Mouse (Mus musculus): ENCODE data around the gene Wfdc3. TPM values are rescaled to one million over a fixed set of nuclear protein-coding genes. Genes with fewer than 3 reads are reported as not detected.

The Wfdc3 gene
- polyA plus RNA-seq, 1 experiment from 2014 or later = 0.87 TPM

GRCm38 (mm10) chr2:164773229-164773988 lies 27.7 kb upstream of the Wfdc3 start:
- peaks cover 21% of the 10 kb centered on the region for H3K36me3 ChIP-seq
- H3K9me3 ChIP-seq = no peaks in the 10 kb centered on the region
- ATAC-seq (ENCODE audit: low FRiP score, low read depth) = no peak
- no peak overlapping the region for H3K9ac ChIP-seq
- H3K4me1 ChIP-seq = peaks cover 26% of the 10 kb centered on the region
- H3K4me2 ChIP-seq (replicated peaks) = no peak overlapping the region
- H3K27me3 ChIP-seq = 0 out of 2 replicates have a peak, but pooled peaks cover 6% of the 10 kb centered on the region
- 77% methylated on average over 14 of the region's 14 CpGs for WGBS
- no peak overlapping the region for H3K27ac ChIP-seq
- H3K4me3 ChIP-seq = no peak overlapping the region

GRCm38 (mm10) chr2:164771123-164771522 lies 25.4 kb upstream of the Wfdc3 start:
- 81% methylated on average over 8 of the region's 8 CpGs for whole genome bisulfite sequencing
- Histone ChIP-seq H3K9ac (peak overlapping the region; percentile 89), H3K4me3 (peak overlapping the region; percentile 95), H3K4me1 (peaks cover 34% of the 10 kb centered on the region), H3K27me3 (no peaks in the 10 kb centered on the region), H3K4me2 (replicated peaks) (peak overlapping the region; percentile 93), H3K36me3 (peaks cover 44% of the 10 kb centered on the region), H3K9me3 (no peaks in the 10 kb centered on the region), H3K27ac (no peak overlapping the region)
- ATAC-seq (ENCODE audit: low FRiP score, low read depth) = no peak

- ATAC-seq (ENCODE audit: low FRiP score, low read depth) = no peak
- Histone ChIP-seq H3K9me3 (no peaks in the 10 kb centered on the region), H3K36me3 (peaks cover 52% of the 10 kb centered on the region)
These were observed 24.5 kb upstream of the Wfdc3 start for GRCm38 (mm10) chr2:164770279-164770678.

GRCm38 (mm10) chr2:164769258-164770037 lies 23.7 kb upstream of the Wfdc3 start, which contains the start of gene Ube2c:
Ube2c (plus strand) TSS chr2:164769898.
- peak within 1 kb of the TSS; percentile 93 for H3K4me2 ChIP-seq (replicated peaks)
- peak within 1 kb of the TSS; percentile 65; the same call in 1 of the 2 replicates for H3K27ac ChIP-seq
- peaks cover 60% of the 10 kb centered on the region for H3K36me3 ChIP-seq
- ATAC-seq (ENCODE audit: low FRiP score, low read depth) = peak; percentile 99
- peak within 1 kb of the TSS; percentile 89 for H3K9ac ChIP-seq
- H3K27me3 ChIP-seq = no peaks in the 10 kb centered on the region
- H3K4me3 ChIP-seq = peak within 1 kb of the TSS; percentile 95
- 2% methylated on average over 53 of the region's 53 CpGs for whole genome bisulfite sequencing
- peaks cover 34% of the 10 kb centered on the region for H3K4me1 ChIP-seq
- H3K9me3 ChIP-seq = no peaks in the 10 kb centered on the region

More at GRCm38 (mm10) chr2:164770279-164770678, 24.5 kb upstream of the Wfdc3 start:
- H3K27me3 ChIP-seq = no peaks in the 10 kb centered on the region
- peak overlapping the region; percentile 95 for H3K4me3 ChIP-seq
- peak overlapping the region; percentile 44; the same call in 1 of the 2 replicates for H3K27ac ChIP-seq
- H3K9ac ChIP-seq = peak overlapping the region; percentile 89
- peaks cover 34% of the 10 kb centered on the region for H3K4me1 ChIP-seq
- 2% methylated on average over 15 of the region's 15 CpGs for WGBS
- H3K4me2 ChIP-seq (replicated peaks) = peak overlapping the region; percentile 93

GRCm38 (mm10) chr2:164767812-164768540 lies 22.2 kb upstream of the Wfdc3 start:
- 88% methylated on average over 15 of the region's 15 CpGs for WGBS
- no peak for ATAC-seq (ENCODE audit: low FRiP score, low read depth)
- Histone ChIP-seq H3K4me3 (no peak overlapping the region), H3K9me3 (no peaks in the 10 kb centered on the region), H3K27ac (no peak overlapping the region), H3K4me2 (replicated peaks) (no peak overlapping the region), H3K9ac (no peak overlapping the region), H3K4me1 (peaks cover 34% of the 10 kb centered on the region), H3K36me3 (peaks cover 66% of the 10 kb centered on the region), H3K27me3 (no peaks in the 10 kb centered on the region)

GRCm38 (mm10) chr2:164765841-164766240 lies 20.1 kb upstream of the Wfdc3 start:
- peaks cover 70% of the 10 kb centered on the region for H3K36me3 ChIP-seq

GRCm38 (mm10) chr2:164762593-164762992 lies 16.9 kb upstream of the Wfdc3 start:
- WGBS = 92% methylated on average over 7 of the region's 7 CpGs
- H3K27ac ChIP-seq = no peak overlapping the region
- H3K4me2 ChIP-seq (replicated peaks) = no peak overlapping the region
- H3K36me3 ChIP-seq = peaks cover 94% of the 10 kb centered on the region
- H3K9me3 ChIP-seq = no peaks in the 10 kb centered on the region
- no peaks in the 10 kb centered on the region for H3K27me3 ChIP-seq
- H3K4me3 ChIP-seq = no peak overlapping the region
- no peak overlapping the region for H3K9ac ChIP-seq
- ATAC-seq (ENCODE audit: low FRiP score, low read depth) = no peak
- H3K4me1 ChIP-seq = peaks cover under 1% of the 10 kb centered on the region; the same call in 1 of the 2 replicates

More at GRCm38 (mm10) chr2:164765841-164766240, 20.1 kb upstream of the Wfdc3 start:
- H3K9me3 ChIP-seq = no peaks in the 10 kb centered on the region
- H3K9ac ChIP-seq = no peak overlapping the region
- 79% methylated on average over 3 of the region's 3 CpGs for WGBS
- no peak for ATAC-seq (ENCODE audit: low FRiP score, low read depth)
- H3K27ac ChIP-seq = no peak overlapping the region
- H3K4me3 ChIP-seq = no peak overlapping the region
- H3K4me1 ChIP-seq = peaks cover 17% of the 10 kb centered on the region
- H3K4me2 ChIP-seq (replicated peaks) = no peak overlapping the region
- H3K27me3 ChIP-seq = no peaks in the 10 kb centered on the region

GRCm38 (mm10) chr2:164761971-164762370 lies 16.2 kb upstream of the Wfdc3 start:
- Histone ChIP-seq H3K4me1 (no peaks in the 10 kb centered on the region), H3K9ac (no peak overlapping the region), H3K36me3 (peaks cover 94% of the 10 kb centered on the region), H3K4me3 (no peak overlapping the region), H3K27me3 (no peaks in the 10 kb centered on the region), H3K9me3 (no peaks in the 10 kb centered on the region), H3K27ac (no peak overlapping the region), H3K4me2 (replicated peaks) (no peak overlapping the region)
- no peak for ATAC-seq (ENCODE audit: low FRiP score, low read depth)
- WGBS = 98% methylated on average over 4 of the region's 4 CpGs

GRCm38 (mm10) chr2:164761502-164761901 lies 15.8 kb upstream of the Wfdc3 start:
- WGBS = 93% methylated on average over 2 of the region's 2 CpGs
- no peaks in the 10 kb centered on the region for H3K4me1 ChIP-seq
- H3K9me3 ChIP-seq = no peaks in the 10 kb centered on the region
- no peak overlapping the region for H3K27ac ChIP-seq
- no peak for ATAC-seq (ENCODE audit: low FRiP score, low read depth)
- H3K27me3 ChIP-seq = no peaks in the 10 kb centered on the region
- no peak overlapping the region for H3K4me2 ChIP-seq (replicated peaks)
- H3K36me3 ChIP-seq = peaks cover 94% of the 10 kb centered on the region
- H3K4me3 ChIP-seq = no peak overlapping the region
- H3K9ac ChIP-seq = no peak overlapping the region

GRCm38 (mm10) chr2:164760059-164760833 lies 14.5 kb upstream of the Wfdc3 start:
- no peaks in the 10 kb centered on the region for H3K9me3 ChIP-seq
- H3K4me2 ChIP-seq (replicated peaks) = no peak overlapping the region
- ATAC-seq (ENCODE audit: low FRiP score, low read depth) = no peak
- H3K4me3 ChIP-seq = no peak overlapping the region
- no peaks in the 10 kb centered on the region for H3K27me3 ChIP-seq
- no peak overlapping the region for H3K9ac ChIP-seq
- WGBS = 88% methylated on average over 4 of the region's 4 CpGs
- H3K4me1 ChIP-seq = no peaks in the 10 kb centered on the region
- no peak overlapping the region for H3K27ac ChIP-seq
- peaks cover 94% of the 10 kb centered on the region for H3K36me3 ChIP-seq

- 70% methylated on average over 1 of the region's 1 CpGs for WGBS
- Histone ChIP-seq H3K4me1 (no peaks in the 10 kb centered on the region), H3K9me3 (no peaks in the 10 kb centered on the region), H3K27me3 (no peaks in the 10 kb centered on the region), H3K27ac (no peak overlapping the region), H3K4me3 (no peak overlapping the region), H3K36me3 (peaks cover 100% of the 10 kb centered on the region), H3K9ac (no peak overlapping the region), H3K4me2 (replicated peaks) (no peak overlapping the region)
- no peak for ATAC-seq (ENCODE audit: low FRiP score, low read depth)
These were observed 13.0 kb upstream of the Wfdc3 start for GRCm38 (mm10) chr2:164758692-164759091.

All from limb, embryonic 13.5 days (tissue).